Mouse (Mus musculus) limb, embryonic 11.5 days (tissue): ENCODE data around the gene Eef1b2. TPM values are rescaled to one million over a fixed set of nuclear protein-coding genes. Genes with fewer than 3 reads are reported as not detected.
A peak's percentile ranks its signal among the peaks of the same experiment; 100 is the strongest.
"Not testable (repeated sequence)": the region's sequence is repeated elsewhere in the genome, so short reads cannot be mapped to it uniquely, and the experiment has no call there.

Source experiments
- ATAC-seq: fragments of 200-750 bp; cut with Nextera tagmentation; 2 replicates; pipeline ENCODE4 v1.8.0; 2017; ENCODE audit warnings: low read depth; ENCODE audit not compliant: insufficient number of reproducible peaks, low FRiP score, low TSS enrichment
- DNase-seq: peaks from one replicate; pipeline ENCODE4 v3.0.0-alpha.2; 2015; ENCODE audit warnings: low spot score
- H3K27ac ChIP-seq: fragments of 300-500 bp; sonication (generic); replicated peaks from 2 replicates; pipeline ENCODE4 v1.5.1; 2014; ENCODE audit warnings: low read depth, mild to moderate bottlenecking, low read length
- H3K27me3 ChIP-seq: fragments of 300-500 bp; sonication (generic); 2 replicates; pipeline ENCODE4 v1.6.1; 2014; ENCODE audit warnings: mild to moderate bottlenecking, low read length, mixed read lengths; ENCODE audit not compliant: control insufficient read depth, insufficient read depth
- H3K36me3 ChIP-seq: fragments of 300-500 bp; sonication (generic); 2 replicates; pipeline ENCODE4 v1.6.1; 2014; ENCODE audit warnings: mild to moderate bottlenecking, low read length, moderate library complexity, mixed read lengths; ENCODE audit not compliant: control insufficient read depth, insufficient read depth
- H3K4me1 ChIP-seq: fragments of 300-500 bp; sonication (generic); 2 replicates; pipeline ENCODE4 v1.6.1; 2014; ENCODE audit warnings: low read length, mixed read lengths; ENCODE audit not compliant: control insufficient read depth, insufficient read depth
- H3K4me2 ChIP-seq: fragments of 300-500 bp; sonication (generic); 2 replicates; pipeline ENCODE4 v1.6.1; 2014; ENCODE audit warnings: low read depth, mild to moderate bottlenecking, moderate library complexity; ENCODE audit not compliant: severe bottlenecking
- H3K4me3 ChIP-seq: fragments of 300-500 bp; sonication (generic); 2 replicates; pipeline ENCODE4 v1.5.1; 2014; ENCODE audit warnings: low read depth, low read length
- H3K9ac ChIP-seq: fragments of 300-500 bp; sonication (generic); 2 replicates; pipeline ENCODE4 v1.6.1; 2014; ENCODE audit warnings: mild to moderate bottlenecking, low read length
- H3K9me3 ChIP-seq: fragments of 300-500 bp; sonication (generic); 2 replicates; pipeline ENCODE4 v1.6.1; 2016; ENCODE audit warnings: low read length; ENCODE audit not compliant: control insufficient read depth
- WGBS: fragments of 180-500 bp; shearing (Covaris S2); extraction: QIAGEN DNeasy Blood & Tissue Kit; methylation state at CpG from one replicate; pipeline ENCODE4 v1.1.7; 2014; 5-methylcytosine and 5-hydroxymethylcytosine counted together
- polyA plus RNA-seq: library from polyadenylated mRNA; unstranded; fragments of >200 nt; fragmentation: Nextera tagmentation; extraction: Ambion mirVana; gene quantifications from 2 replicates; pipeline ENCODE4 v1.2.1, GENCODE M21; 2014

Eef1b2 gene
- polyA plus RNA-seq, 1 experiment from 2014 or later: 703 TPM

GRCm38 (mm10) chr1:63182212-63182611, 5.6 kb downstream of the Eef1b2 start:
- Histone ChIP-seq H3K36me3 (no peaks in the 10 kb centered on the region; the same call in 1 of the 2 replicates), H3K4me1 (peaks cover 3% of the 10 kb centered on the region; the same call in 1 of the 2 replicates), H3K27ac (no peak overlapping the region), H3K9me3 (no peaks in the 10 kb centered on the region), H3K4me2 (no peak overlapping the region), H3K27me3 (no peaks in the 10 kb centered on the region), H3K4me3 (no peak overlapping the region), H3K9ac (no peak overlapping the region)
- DNase-seq (no peak), ATAC-seq (no peak)
- 86% methylated on average over 5 of the region's 5 CpGs for WGBS

- no peak overlapping the region for H3K27ac ChIP-seq
- no peak overlapping the region for H3K4me2 ChIP-seq
- no peaks in the 10 kb centered on the region for H3K9me3 ChIP-seq
- H3K27me3 ChIP-seq: no peaks in the 10 kb centered on the region
- no peak overlapping the region for H3K4me3 ChIP-seq
- H3K36me3 ChIP-seq: no peaks in the 10 kb centered on the region; the same call in 1 of the 2 replicates
- no peak for ATAC-seq
- 65% methylated on average over 10 of the region's 10 CpGs for WGBS
- peaks cover 2% of the 10 kb centered on the region; the same call in 1 of the 2 replicates for H3K4me1 ChIP-seq
- no peak overlapping the region for H3K9ac ChIP-seq
- DNase-seq: peak; percentile 69
These were observed 6.1 kb downstream of the Eef1b2 start for GRCm38 (mm10) chr1:63182636-63183270.

DNA sequence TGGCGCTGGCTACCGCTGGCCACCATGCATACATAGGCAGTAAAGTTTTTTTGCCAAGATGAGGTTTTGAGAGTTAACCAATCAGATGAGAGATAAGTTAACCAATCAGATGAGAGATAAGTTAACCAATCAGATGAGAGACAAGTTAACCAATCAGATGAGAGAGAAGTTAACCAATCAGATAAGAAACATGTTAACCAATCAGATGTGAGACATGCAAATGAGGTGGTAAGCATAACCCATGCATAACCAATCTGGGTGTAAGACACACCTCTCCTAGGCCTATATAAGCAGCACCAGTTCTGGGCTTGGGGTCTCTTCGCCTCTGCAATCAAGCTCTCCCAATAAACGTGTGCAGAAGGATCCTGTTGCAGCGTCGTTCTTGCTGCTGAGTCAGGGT, 8.8 kb downstream of the Eef1b2 start:
- not testable (repeated sequence) for H3K9me3 ChIP-seq, H3K4me1 ChIP-seq, H3K4me2 ChIP-seq, H3K4me3 ChIP-seq, DNase-seq, H3K36me3 ChIP-seq, H3K27ac ChIP-seq, ATAC-seq, H3K27me3 ChIP-seq, H3K9ac ChIP-seq
- 99% methylated on average over 6 of the region's 6 CpGs for WGBS

- Histone ChIP-seq H3K4me3 (no peak overlapping the region), H3K9me3 (no peaks in the 10 kb centered on the region), H3K9ac (no peak overlapping the region), H3K27me3 (no peaks in the 10 kb centered on the region), H3K4me1 (no peaks in the 10 kb centered on the region), H3K27ac (no peak overlapping the region), H3K36me3 (no peaks in the 10 kb centered on the region), H3K4me2 (no peak overlapping the region)
- DNase-seq (no peak), ATAC-seq (no peak)
- WGBS: 91% methylated on average over 3 of the region's 3 CpGs
These were observed 11.9 kb downstream of the Eef1b2 start for GRCm38 (mm10) chr1:63188536-63188935.

DNA sequence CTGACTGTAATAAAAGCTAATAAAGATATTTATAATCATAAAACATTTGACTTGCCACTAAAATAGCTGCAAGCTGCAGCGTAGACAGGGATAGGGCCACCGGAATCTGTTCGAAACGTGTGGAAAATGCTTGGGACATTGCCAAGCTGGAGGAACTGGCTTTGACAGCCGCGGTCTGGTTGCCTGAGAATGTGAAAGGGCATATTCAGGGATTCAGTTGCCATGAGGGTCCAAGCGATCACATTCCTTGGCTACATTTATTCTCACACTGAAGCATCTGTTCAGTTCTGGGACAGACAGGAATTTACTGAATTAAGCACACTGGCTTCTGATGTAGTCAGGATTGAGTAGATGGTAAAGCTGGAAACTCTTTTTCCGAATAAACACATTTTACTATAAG, 14.2 kb downstream of the Eef1b2 start:
- Histone ChIP-seq H3K4me1 (no peaks in the 10 kb centered on the region), H3K9me3 (no peaks in the 10 kb centered on the region), H3K9ac (no peak overlapping the region), H3K27me3 (no peaks in the 10 kb centered on the region), H3K4me3 (no peak overlapping the region), H3K4me2 (no peak overlapping the region), H3K36me3 (no peaks in the 10 kb centered on the region), H3K27ac (no peak overlapping the region)
- WGBS: 89% methylated on average over 8 of the region's 8 CpGs
- no peak for DNase-seq
- ATAC-seq: no peak

- no peak for DNase-seq
- Histone ChIP-seq H3K4me1 (no peaks in the 10 kb centered on the region), H3K27me3 (no peaks in the 10 kb centered on the region), H3K36me3 (no peaks in the 10 kb centered on the region), H3K4me2 (no peak overlapping the region), H3K4me3 (no peak overlapping the region), H3K9ac (no peak overlapping the region), H3K9me3 (no peaks in the 10 kb centered on the region), H3K27ac (no peak overlapping the region)
- WGBS: 90% methylated on average over 11 of the region's 11 CpGs
- ATAC-seq: no peak
These were observed 15.9 kb downstream of the Eef1b2 start for GRCm38 (mm10) chr1:63192306-63193065.

- ATAC-seq: no peak
- Histone ChIP-seq H3K9me3 (peaks cover 2% of the 10 kb centered on the region; the same call in 1 of the 2 replicates), H3K4me3 (no peak overlapping the region), H3K27me3 (no peaks in the 10 kb centered on the region), H3K9ac (no peak overlapping the region), H3K27ac (no peak overlapping the region), H3K4me1 (no peaks in the 10 kb centered on the region), H3K4me2 (no peak overlapping the region), H3K36me3 (no peaks in the 10 kb centered on the region)
- no peak for DNase-seq
- 60% methylated on average over 5 of the region's 5 CpGs for WGBS
These were observed 19.4 kb downstream of the Eef1b2 start for GRCm38 (mm10) chr1:63195848-63196512.

DNA sequence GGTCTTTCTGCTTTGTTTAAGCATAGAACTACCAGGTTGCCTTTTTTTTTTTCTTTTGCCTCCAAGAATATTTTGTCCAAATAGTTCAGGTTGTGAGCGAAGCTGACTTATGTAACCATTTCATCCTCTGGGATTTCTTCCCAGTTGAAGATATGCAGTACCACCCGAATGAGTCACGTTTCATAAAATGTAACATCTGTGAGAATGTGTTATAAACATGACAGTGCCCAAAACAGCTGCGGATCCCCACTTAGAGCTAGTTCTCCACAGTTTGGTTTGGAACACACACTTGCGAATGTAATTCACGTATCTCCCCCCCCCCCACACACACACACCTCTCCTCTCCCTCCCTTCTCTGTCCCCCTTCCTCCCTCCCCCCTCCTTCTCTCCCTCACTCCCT, 22.8 kb downstream of the Eef1b2 start:
- Histone ChIP-seq H3K4me1 (peaks cover 3% of the 10 kb centered on the region; the same call in 1 of the 2 replicates), H3K27me3 (no peaks in the 10 kb centered on the region), H3K27ac (no peak overlapping the region), H3K36me3 (no peaks in the 10 kb centered on the region), H3K9ac (no peak overlapping the region), H3K4me2 (no peak overlapping the region), H3K9me3 (peaks cover 2% of the 10 kb centered on the region; the same call in 1 of the 2 replicates), H3K4me3 (no peak overlapping the region)
- DNase-seq (no peak), ATAC-seq (no peak)
- 87% methylated on average over 6 of the region's 6 CpGs for WGBS
